Mouse (Mus musculus): Measurements from ENCODE around the gene Agmo.

The Agmo gene

GRCm38 (mm10) chr12:37434466-37434865 lies 193.0 kb downstream of the Agmo start:
- DNase-seq (ENCODE audit: low read depth, low spot score) = no peak

GRCm38 (mm10) chr12:37442486-37443013 lies 201.1 kb downstream of the Agmo start:
- no peak for DNase-seq (ENCODE audit: low read depth, low spot score)

DNA sequence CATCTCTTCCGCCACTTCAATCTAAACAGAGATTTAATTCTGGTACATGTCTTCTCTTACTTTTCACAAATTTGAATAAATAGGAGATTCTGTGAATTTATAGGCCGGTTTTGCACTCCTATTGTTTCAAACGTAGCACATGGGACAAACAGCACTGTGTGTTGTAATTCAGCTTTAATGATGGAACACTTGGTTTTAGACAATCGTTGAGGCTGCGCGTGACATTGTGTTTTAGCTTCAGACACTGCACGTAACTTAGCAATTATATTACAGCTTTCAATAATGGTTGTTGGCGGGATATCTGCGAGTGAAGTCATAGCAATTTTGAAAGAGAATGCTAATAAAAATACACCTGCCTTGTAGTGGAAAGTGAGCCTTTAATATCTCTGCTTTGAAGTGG lies 203.8 kb downstream of the Agmo start:
- no peak for DNase-seq (ENCODE audit: low read depth, low spot score)

- no peak for DNase-seq (ENCODE audit: low read depth, low spot score)
These were observed 208.2 kb downstream of the Agmo start for GRCm38 (mm10) chr12:37449597-37449996.

DNA sequence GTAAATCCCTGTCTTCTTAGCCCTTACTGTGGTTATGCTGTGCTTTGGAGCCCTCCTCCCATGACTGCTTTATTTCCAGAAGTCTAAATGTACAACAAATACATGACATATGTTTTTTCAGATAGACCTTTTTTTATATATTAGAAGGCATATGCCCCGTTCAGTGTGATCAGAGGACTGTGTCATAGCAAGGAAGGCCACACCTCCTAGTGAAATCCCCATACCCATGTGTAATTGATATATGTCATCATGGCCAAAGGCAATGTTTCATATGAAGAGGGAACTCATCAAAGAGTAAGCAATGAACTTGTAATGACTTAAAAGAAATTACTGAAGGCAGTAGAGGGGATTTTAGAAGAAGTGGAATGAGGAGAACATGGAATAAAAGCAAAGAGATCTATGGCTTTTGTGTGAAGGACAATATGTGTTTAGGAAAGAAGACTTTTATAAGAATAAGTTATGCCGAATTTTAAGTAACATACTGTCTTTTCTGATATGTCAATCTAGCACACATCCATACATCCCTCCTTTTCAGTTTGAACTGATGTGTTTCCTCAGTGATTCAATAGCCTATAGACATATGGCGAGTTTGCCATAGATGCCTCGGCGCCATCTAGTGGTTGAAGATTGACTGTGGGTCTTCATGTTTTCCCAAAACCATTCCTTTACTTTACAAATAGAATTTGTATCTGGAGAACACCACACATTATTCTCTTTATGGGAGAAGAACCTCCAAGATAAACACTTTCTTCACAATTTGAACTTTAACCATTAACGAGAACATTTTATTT lies 209.1 kb downstream of the Agmo start:
- DNase-seq (ENCODE audit: low read depth, low spot score) = peak; percentile 47

DNA sequence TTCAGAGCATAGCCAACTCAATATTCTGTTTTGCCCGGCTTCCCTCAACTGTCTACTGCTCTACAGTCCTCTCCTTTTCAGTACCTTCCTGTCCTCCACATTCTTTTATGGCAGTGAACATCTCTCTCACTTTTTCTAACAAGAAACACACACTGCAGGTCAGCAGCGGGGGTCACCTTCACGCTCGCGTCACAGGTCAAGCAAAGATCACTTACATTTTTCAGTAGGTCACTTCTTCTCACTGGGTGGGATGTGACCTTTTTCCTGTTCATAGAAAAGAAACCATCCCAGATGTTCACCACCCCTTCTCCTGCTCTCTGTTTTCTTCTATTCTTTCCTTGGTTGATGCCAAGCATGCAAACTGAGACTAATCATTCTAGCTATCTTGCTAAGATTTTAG lies 230.2 kb downstream of the Agmo start:
- DNase-seq (ENCODE audit: low read depth, low spot score) = no peak

DNA sequence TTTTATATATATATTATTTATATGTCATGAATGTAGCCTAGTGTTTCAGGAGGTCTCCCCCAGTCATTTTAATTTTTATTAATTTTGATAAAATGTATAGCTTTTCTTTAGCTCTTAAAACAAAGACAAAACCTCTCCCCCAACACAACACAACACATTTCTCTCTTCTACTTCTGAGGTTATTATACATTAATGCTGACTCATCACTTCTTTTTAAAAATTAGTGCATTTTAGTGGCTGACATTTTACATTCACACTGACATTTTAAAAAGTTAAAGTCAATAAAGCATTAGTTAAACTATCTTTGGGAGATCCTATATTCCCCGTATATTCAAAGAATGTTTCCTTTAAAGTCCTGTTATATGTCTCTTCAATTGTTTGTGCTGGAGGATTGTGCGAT lies 235.4 kb downstream of the Agmo start:
- DNase-seq (ENCODE audit: low read depth, low spot score) = no peak

GRCm38 (mm10) chr12:37487991-37488390 lies 246.6 kb downstream of the Agmo start:
- DNase-seq (ENCODE audit: low read depth, low spot score) = no peak

DNA sequence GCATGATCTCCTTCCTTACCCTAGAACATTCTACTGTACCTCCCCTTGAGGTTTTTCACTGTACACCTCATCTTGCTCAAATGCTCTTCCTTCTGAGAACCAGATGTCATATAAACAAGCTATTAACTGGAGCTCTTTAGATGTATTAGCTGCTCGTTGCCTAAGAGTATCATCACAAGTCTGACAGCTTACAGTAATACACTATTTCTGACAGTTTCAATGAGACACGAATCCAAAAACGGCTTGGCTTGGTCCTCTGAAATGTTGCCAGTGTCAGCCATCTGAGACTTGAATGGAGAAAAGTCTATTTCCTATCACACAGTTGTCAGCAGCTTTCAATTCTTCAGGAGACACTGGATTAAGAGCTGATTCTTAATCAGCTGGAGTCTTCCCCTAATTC lies 257.4 kb downstream of the Agmo start:
- no peak for DNase-seq (ENCODE audit: low read depth, low spot score)

GRCm38 (mm10) chr12:37507406-37507805 lies 266.0 kb downstream of the Agmo start:
- DNase-seq (ENCODE audit: low read depth, low spot score) = no peak

GRCm38 (mm10) chr12:37507826-37508225 lies 266.4 kb downstream of the Agmo start:
- DNase-seq (ENCODE audit: low read depth, low spot score) = no peak

- peak; percentile 60 for DNase-seq (ENCODE audit: low read depth, low spot score)
These were observed 280.3 kb downstream of the Agmo start for GRCm38 (mm10) chr12:37521772-37522171.

- DNase-seq (ENCODE audit: low read depth, low spot score) = no peak
These were observed 283.2 kb downstream of the Agmo start for GRCm38 (mm10) chr12:37524662-37525061.

DNA sequence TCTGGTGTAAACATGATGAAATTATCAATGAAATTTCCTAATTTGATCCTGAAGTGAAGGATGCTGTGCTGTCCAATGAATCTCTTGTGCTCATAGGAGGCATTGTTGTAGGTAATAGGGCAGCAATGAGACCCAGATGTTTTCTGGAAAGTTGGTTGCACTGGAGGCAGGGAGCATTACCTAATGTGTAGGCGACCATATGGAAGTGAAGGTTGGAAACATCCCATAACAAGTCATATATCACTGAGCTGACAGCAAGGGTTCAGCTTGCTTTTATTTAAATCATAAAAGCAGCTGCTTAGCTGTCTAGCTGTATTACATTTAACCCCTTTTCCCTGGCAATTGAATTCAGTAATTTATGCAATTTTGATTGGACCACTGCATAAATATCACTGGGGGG lies 299.6 kb downstream of the Agmo start:
- no peak for DNase-seq (ENCODE audit: low read depth, low spot score)

- no peak for DNase-seq (ENCODE audit: low read depth, low spot score)
These were observed 316.8 kb downstream of the Agmo start for GRCm38 (mm10) chr12:37558284-37558683.

- DNase-seq (ENCODE audit: low read depth, low spot score) = no peak
These were observed 324.6 kb downstream of the Agmo start for GRCm38 (mm10) chr12:37565882-37566596.

DNA sequence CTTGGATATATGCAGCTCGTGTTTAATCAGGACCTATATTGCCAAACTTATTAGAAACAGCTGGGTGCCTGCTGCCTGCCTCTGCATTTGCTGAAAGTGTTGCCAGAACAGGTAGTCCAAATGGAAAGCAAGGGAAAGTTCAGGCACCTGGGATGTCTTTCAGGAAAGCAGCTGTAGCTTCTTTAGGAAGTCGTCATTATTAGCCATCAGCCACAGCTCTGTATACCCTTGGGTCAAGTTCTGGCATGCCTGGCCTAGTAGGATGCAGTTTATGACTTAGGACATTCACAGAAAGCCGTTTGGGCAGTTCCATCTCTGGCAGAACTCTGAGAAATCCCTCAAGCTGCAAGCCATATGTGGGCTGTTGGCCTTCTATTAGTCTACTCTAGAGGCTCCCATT lies 330.5 kb downstream of the Agmo start:
- no peak for DNase-seq (ENCODE audit: low read depth, low spot score)

DNA sequence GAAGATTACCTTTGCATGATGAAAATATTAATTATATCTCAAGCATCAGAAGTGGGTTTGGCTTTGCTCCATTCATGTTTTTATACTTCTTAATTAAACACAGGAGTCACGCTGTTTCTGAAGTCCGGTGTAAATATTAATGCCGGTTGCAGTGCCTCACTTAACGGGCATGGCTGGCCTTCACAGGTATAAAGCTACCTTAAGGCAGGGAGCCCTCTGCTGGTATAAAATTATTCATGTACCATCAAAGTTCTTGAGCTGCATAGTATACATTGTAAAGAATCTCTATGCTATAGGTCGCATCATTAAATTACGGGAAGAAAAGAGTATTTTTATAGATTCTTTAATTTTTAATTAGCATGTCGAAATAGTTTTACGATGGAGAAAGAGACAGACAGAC lies 341.3 kb downstream of the Agmo start:
- DNase-seq (ENCODE audit: low read depth, low spot score) = peak; percentile 8

- DNase-seq (ENCODE audit: low read depth, low spot score) = no peak
These were observed 351.4 kb downstream of the Agmo start for GRCm38 (mm10) chr12:37592853-37593252.

- no peak for DNase-seq (ENCODE audit: low read depth, low spot score)
These were observed 371.4 kb downstream of the Agmo start for GRCm38 (mm10) chr12:37612837-37613236.

GRCm38 (mm10) chr12:37614769-37615168 lies 373.3 kb downstream of the Agmo start:
- DNase-seq (ENCODE audit: low read depth, low spot score) = no peak

GRCm38 (mm10) chr12:37624078-37624477 lies 382.6 kb downstream of the Agmo start:
- DNase-seq (ENCODE audit: low read depth, low spot score) = no peak
